Comparison of ENCODE assay signal across 7 mouse cellular contexts in the genomic region with DNA sequence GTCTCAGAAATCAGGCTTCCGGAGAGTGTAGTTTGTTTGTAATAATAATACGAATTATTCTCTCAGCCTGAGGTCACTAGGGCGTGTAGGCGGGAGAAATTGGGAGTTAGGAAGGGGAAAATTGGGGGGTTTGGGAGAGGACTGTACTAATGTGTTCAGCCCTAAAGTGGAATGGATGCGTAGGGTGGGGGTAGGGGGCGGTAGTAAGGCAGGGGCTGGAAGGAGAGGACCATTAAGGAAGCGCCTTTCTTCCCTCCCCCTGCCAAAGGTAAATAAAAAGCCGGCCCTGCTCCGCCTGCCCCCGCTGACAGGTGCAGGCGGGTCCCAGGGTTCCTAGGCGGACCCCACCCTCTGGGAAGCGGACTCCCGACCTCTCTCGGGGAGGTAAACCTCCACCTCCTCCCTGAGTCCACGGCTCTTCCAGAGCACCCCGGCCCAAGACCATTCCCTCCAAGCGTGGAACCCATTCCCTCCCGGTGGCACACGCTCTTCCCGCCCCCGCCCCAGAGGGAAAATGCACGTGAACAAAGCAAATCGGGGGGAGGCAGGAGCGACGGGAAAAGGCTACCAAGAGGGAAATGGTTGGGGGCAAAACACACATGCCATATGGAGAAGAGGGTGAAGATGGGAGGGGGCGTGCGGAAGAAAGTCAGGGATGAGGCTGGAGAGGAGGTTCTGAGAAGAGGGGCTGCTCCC. TPM values are rescaled to one million over a fixed set of nuclear protein-coding genes. Genes with fewer than 3 reads are reported as not detected.
DNase-seq lines count a peak whose midpoint lies in the region; ATAC-seq and TF ChIP-seq lines count a peak whose summit lies in the region.

No protein-coding gene starts in this region.

- peaks cover 34% of the 10 kb centered on the region for H3K27me3 ChIP-seq in lung, embryonic 14.5 days (ENCODE audit: insufficient read depth, low read length)
- H3K27me3 ChIP-seq in hindbrain, embryonic 14.5 days (ENCODE audit: control insufficient read depth, insufficient read depth, low read length) = no peaks in the 10 kb centered on the region
- H3K27me3 ChIP-seq in myocyte (ENCODE audit: control insufficient read depth, insufficient read depth, insufficient read length) = no peaks in the 10 kb centered on the region

- peak overlapping the region; percentile 96 for H3K4me2 ChIP-seq in lung, embryonic 14.5 days
- H3K4me2 ChIP-seq in hindbrain, embryonic 14.5 days (replicated peaks) = peak overlapping the region; percentile 89
- peak overlapping the region; percentile 99 for H3K4me2 ChIP-seq in myocyte (ENCODE audit: low read depth)

- peak; percentile 22; the same call in 1 of the 2 replicates for ATAC-seq in lung, embryonic 14.5 days (ENCODE audit: insufficient read depth)
- ATAC-seq in hindbrain, embryonic 14.5 days (ENCODE audit: low FRiP score) = peak; percentile 51; the same call in 1 of the 2 replicates

- peak overlapping the region; percentile 46 for H3ac ChIP-seq in myocyte (ENCODE audit: control insufficient read depth, insufficient read length)

- no peak for DNase-seq in lung, embryonic 14.5 days
- no peak for DNase-seq in lung, postnatal 4 days
- peak; percentile 28 for DNase-seq in hindbrain, embryonic 14.5 days (ENCODE audit: low spot score)
- DNase-seq in urinary bladder, postnatal 14 days (ENCODE audit: low spot score) = no peak
- DNase-seq in kidney, adult 9 months = no peak

- H3K4me1 ChIP-seq in lung, embryonic 14.5 days (ENCODE audit: insufficient read depth) = peaks cover 5% of the 10 kb centered on the region; the same call in 1 of the 2 replicates
- no peaks in the 10 kb centered on the region; the same call in 1 of the 2 replicates for H3K4me1 ChIP-seq in cortical plate, adult 2 months (ENCODE audit: control insufficient read depth, insufficient read depth, low read length)
- H3K4me1 ChIP-seq in hindbrain, embryonic 14.5 days (replicated peaks; ENCODE audit: control insufficient read depth, insufficient read depth, low read length) = peaks cover 16% of the 10 kb centered on the region

- H3K79me2 ChIP-seq in myocyte (ENCODE audit: control insufficient read depth, insufficient read depth) = no peaks in the 10 kb centered on the region

- no peak for TF ChIP-seq CTCF in lung, embryonic 14.5 days (IDR thresholded peaks at IDR 0.05; ENCODE audit: low read depth)
- TF ChIP-seq CTCF in cortical plate, adult 2 months (IDR thresholded peaks at IDR 0.05; ENCODE audit: extremely low read depth, insufficient read depth, low read length) = no peak

- H3K4me3 ChIP-seq in lung, embryonic 14.5 days (ENCODE audit: low read depth, low read length) = peak overlapping the region; percentile 64
- peak overlapping the region; percentile 92 for H3K4me3 ChIP-seq in cortical plate, adult 2 months (ENCODE audit: insufficient read depth, low read length)
- H3K4me3 ChIP-seq in hindbrain, embryonic 14.5 days (replicated peaks; ENCODE audit: low read length) = peak overlapping the region; percentile 76
- peak overlapping the region; percentile 41 for H3K4me3 ChIP-seq in myocyte

- no peaks in the 10 kb centered on the region for H3K36me3 ChIP-seq in lung, embryonic 14.5 days (ENCODE audit: insufficient read depth)
- peaks cover 18% of the 10 kb centered on the region for H3K36me3 ChIP-seq in hindbrain, embryonic 14.5 days (replicated peaks; ENCODE audit: control insufficient read depth, insufficient read depth)
- no peaks in the 10 kb centered on the region for H3K36me3 ChIP-seq in myocyte (ENCODE audit: control insufficient read depth, insufficient read depth)

- no peak overlapping the region; the same call in 1 of the 2 replicates for H3K9ac ChIP-seq in lung, embryonic 14.5 days
- H3K9ac ChIP-seq in hindbrain, embryonic 14.5 days = peak overlapping the region; percentile 91

- TF ChIP-seq POLR2A in cortical plate, adult 2 months (IDR thresholded peaks at IDR 0.05; ENCODE audit: extremely low read depth, insufficient read depth, low read length) = no peak
- TF ChIP-seq POLR2A in myocyte (IDR thresholded peaks at IDR 0.05; ENCODE audit: insufficient read length, low read depth) = no peak

- no peak overlapping the region for H3K27ac ChIP-seq in lung, embryonic 14.5 days (ENCODE audit: low read depth)
- peak overlapping the region; percentile 97 for H3K27ac ChIP-seq in cortical plate, adult 2 months (ENCODE audit: insufficient read depth, low read length)
- peak overlapping the region; percentile 90 for H3K27ac ChIP-seq in hindbrain, embryonic 14.5 days

- under 1% methylated on average over 28 of the region's 28 CpGs for WGBS in lung, embryonic 14.5 days
- WGBS in hindbrain, embryonic 14.5 days = 1% methylated on average over 28 of the region's 28 CpGs

- H3K9me3 ChIP-seq in lung, embryonic 14.5 days (ENCODE audit: low read depth, low read length) = no peaks in the 10 kb centered on the region
- no peaks in the 10 kb centered on the region for H3K9me3 ChIP-seq in hindbrain, embryonic 14.5 days (ENCODE audit: control insufficient read depth, low read length)

TF ChIP-seq in myocyte, 11 proteins besides CTCF, POLR2A, EP300 and RAD21:
- TF ChIP-seq TCF3 (IDR thresholded peaks at IDR 0.05; ENCODE audit: insufficient read length, low read depth) (no peak), MYOD1 (IDR thresholded peaks at IDR 0.05; ENCODE audit: control insufficient read depth in 1 of 3, insufficient read length in 2 of 3, low read depth in 2 of 3) (no peak), POLR2AphosphoS2 (IDR thresholded peaks at IDR 0.05; ENCODE audit: insufficient read length, low read depth) (no peak), MAX (IDR thresholded peaks at IDR 0.05; ENCODE audit: low read depth) (no peak), MYOG (IDR thresholded peaks at IDR 0.05; ENCODE audit: control insufficient read depth in 1 of 3, insufficient read depth in 1 of 3, insufficient read length in 2 of 3, low read depth in 2 of 3) (no peak), E2F4 (IDR thresholded peaks at IDR 0.05; ENCODE audit: insufficient read depth) (no peak), USF1 (IDR thresholded peaks at IDR 0.05; ENCODE audit: low read depth) (no peak), TCF12 (IDR thresholded peaks at IDR 0.05; ENCODE audit: insufficient read depth, poor library complexity, severe bottlenecking) (no peak), SRF (IDR thresholded peaks at IDR 0.05; ENCODE audit: control insufficient read depth, insufficient read length, low read depth) (no peak), REST (IDR thresholded peaks at IDR 0.05; ENCODE audit: insufficient read depth, insufficient read length) (no peak), CEBPB (IDR thresholded peaks at IDR 0.05; ENCODE audit: insufficient read depth, poor library complexity, severe bottlenecking) (no peak)
TF ChIP-seq in myocyte: peak in this region for 0.

RNA-seq across cellular contexts. Expression of a gene that starts 0.9 kb away (rescaled TPM):
- polyA plus RNA-seq in lung, embryonic 14.5 days (2014; fragmentation: Nextera tagmentation; extraction: Ambion mirVana) = 0.11 and 0.13 TPM in 2 replicates
- 88.0 and 88.1 TPM in 2 replicates for polyA plus RNA-seq in cortical plate, adult 2 months (2012; rRNA removed)
- 7.2 and 7.9 TPM in 2 replicates for polyA plus RNA-seq in hindbrain, embryonic 14.5 days (2014; fragmentation: Nextera tagmentation; extraction: Ambion mirVana)
- 4.2 TPM for polyA plus RNA-seq in myocyte (2012; fragmentation: generic; extraction: Trizol)

RNA-seq across cellular contexts. Expression of a gene that starts 25.9 kb away (rescaled TPM):
- polyA plus RNA-seq in lung, embryonic 14.5 days (2014; fragmentation: Nextera tagmentation; extraction: Ambion mirVana) = 194 and 198 TPM in 2 replicates
- 51.8 and 56.3 TPM in 2 replicates for polyA plus RNA-seq in cortical plate, adult 2 months (2012; rRNA removed)
- polyA plus RNA-seq in hindbrain, embryonic 14.5 days (2014; fragmentation: Nextera tagmentation; extraction: Ambion mirVana) = 56.6 and 60.3 TPM in 2 replicates
- polyA plus RNA-seq in myocyte (2012; fragmentation: generic; extraction: Trizol) = 467 TPM

RNA-seq across cellular contexts. Expression of a gene that starts 37.0 kb away (rescaled TPM):
- polyA plus RNA-seq in lung, embryonic 14.5 days (2014; fragmentation: Nextera tagmentation; extraction: Ambion mirVana) = 0.09 TPM in 1 of 2 replicates, not detected in the other
- polyA plus RNA-seq in cortical plate, adult 2 months (2012; rRNA removed) = 6.3 and 6.8 TPM in 2 replicates
- 0.94 and 1.9 TPM in 2 replicates for polyA plus RNA-seq in hindbrain, embryonic 14.5 days (2014; fragmentation: Nextera tagmentation; extraction: Ambion mirVana)
- polyA plus RNA-seq in myocyte (2012; fragmentation: generic; extraction: Trizol) = 0.90 TPM

RNA-seq across cellular contexts. Expression of a gene that starts 49.5 kb away (rescaled TPM):
- 5.7 and 7.0 TPM in 2 replicates for polyA plus RNA-seq in lung, embryonic 14.5 days (2014; fragmentation: Nextera tagmentation; extraction: Ambion mirVana)
- polyA plus RNA-seq in cortical plate, adult 2 months (2012; rRNA removed) = 0.23 and 0.25 TPM in 2 replicates
- polyA plus RNA-seq in hindbrain, embryonic 14.5 days (2014; fragmentation: Nextera tagmentation; extraction: Ambion mirVana) = 0.16 and 0.24 TPM in 2 replicates
- polyA plus RNA-seq in myocyte (2012; fragmentation: generic; extraction: Trizol) = 6.3 TPM

RNA-seq across cellular contexts. Expression of a gene that starts 58.7 kb away (rescaled TPM):
- polyA plus RNA-seq in lung, embryonic 14.5 days (2014; fragmentation: Nextera tagmentation; extraction: Ambion mirVana) = 71.1 and 75.1 TPM in 2 replicates
- polyA plus RNA-seq in cortical plate, adult 2 months (2012; rRNA removed) = 19.7 and 23.4 TPM in 2 replicates
- polyA plus RNA-seq in hindbrain, embryonic 14.5 days (2014; fragmentation: Nextera tagmentation; extraction: Ambion mirVana) = 32.7 and 36.4 TPM in 2 replicates
- 6.7 TPM for polyA plus RNA-seq in myocyte (2012; fragmentation: generic; extraction: Trizol)

Comparison
In these comparisons a context has a peak if more than half of its experiments do, and no peak if none do; other contexts are left out.
1. H3K4me3 ChIP-seq: peak in every context shown above with its lines; median percentile 92 in cortical plate, adult 2 months; 76 in hindbrain, embryonic 14.5 days; 64 in lung, embryonic 14.5 days; 41 in myocyte.
2. RNA of a gene that starts 0.9 kb away (polyA plus RNA-seq): 88.0 to 88.1 TPM in cortical plate, adult 2 months; 7.2 to 7.9 TPM in hindbrain, embryonic 14.5 days, 4.2 TPM in myocyte (single experiment) and 0.11 to 0.13 TPM in lung, embryonic 14.5 days; every median in the first group is over 10 times any median in the second.
3. Peak in every context shown above with its lines, with median percentiles within 50 percentile points of each other: H3K4me2 ChIP-seq.